In the genomic region with DNA sequence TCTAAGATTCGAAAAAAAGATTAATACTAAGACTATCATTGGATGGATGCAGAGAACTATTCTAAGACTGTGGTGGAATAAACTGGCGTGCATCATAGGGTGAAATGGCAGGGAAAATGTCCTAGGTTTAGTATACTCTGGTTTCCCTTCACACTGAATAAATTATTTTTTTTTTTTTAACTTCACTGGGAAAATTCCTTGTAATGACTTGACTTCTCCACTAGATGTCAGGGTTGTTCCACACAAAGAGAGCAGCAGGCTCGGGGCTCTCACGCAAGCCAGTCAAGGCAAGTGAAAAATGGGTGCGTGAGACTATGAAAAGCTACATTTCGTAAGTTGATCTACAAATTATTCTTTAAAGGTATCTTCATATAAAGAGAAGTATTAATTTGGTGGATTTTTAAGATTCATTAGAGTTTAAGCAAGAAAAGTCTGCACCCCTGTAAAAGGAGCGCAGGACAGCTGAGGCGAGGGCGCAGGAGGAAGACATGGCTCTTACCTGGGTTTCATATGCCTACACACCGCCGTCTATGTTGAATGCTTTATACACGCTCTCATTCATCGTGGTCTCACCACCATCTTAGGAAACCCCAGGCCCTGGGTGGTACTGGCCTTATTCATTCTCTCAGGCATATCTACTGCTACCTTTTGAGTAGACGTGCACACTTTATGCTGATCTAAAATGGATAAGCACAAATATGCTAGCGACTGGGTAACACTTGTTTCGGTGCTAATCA, we compare ENCODE assay signal across 8 mouse cellular contexts. TPM values are rescaled to one million over a fixed set of nuclear protein-coding genes. Genes with fewer than 3 reads are reported as not detected.
DNase-seq lines count a peak whose midpoint lies in the region; ATAC-seq lines count a peak whose summit lies in the region.

No protein-coding gene starts in this region.

- peak; percentile 59 to 62 for DNase-seq in left cerebral cortex, postnatal 14 days (ENCODE audit: low spot score in 2 of 2)
- no peak for DNase-seq in left cerebral cortex, adult 8-10 months (ENCODE audit: low spot score in 2 of 2)
- peak; percentile 81 for DNase-seq in NIH3T3 (ENCODE audit: low read depth)
- DNase-seq in hindbrain, embryonic 11.5 days (ENCODE audit: low spot score): peak; percentile 68
- peak; percentile 54 for DNase-seq in lung, postnatal 10 days
- DNase-seq in skeletal muscle tissue, adult 2 months (ENCODE audit: low read depth, low spot score): peak; percentile 33
- DNase-seq in gastrocnemius, adult 8-10 months (ENCODE audit: low spot score in 2 of 2): no peak

- no peaks in the 10 kb centered on the region for H3K9me3 ChIP-seq in hindbrain, embryonic 11.5 days (ENCODE audit: control insufficient read depth, low read length)

- H3K4me1 ChIP-seq in hindbrain, embryonic 11.5 days (replicated peaks; ENCODE audit: control insufficient read depth, insufficient read depth, low read length): no peaks in the 10 kb centered on the region

- no peak overlapping the region for H3K9ac ChIP-seq in hindbrain, embryonic 11.5 days (ENCODE audit: low read depth, low read length)

- H3K27ac ChIP-seq in hindbrain, embryonic 11.5 days (ENCODE audit: low read depth, low read length): no peak overlapping the region

- no peak overlapping the region for H3K4me3 ChIP-seq in hindbrain, embryonic 11.5 days (ENCODE audit: low read depth, low read length)

- ATAC-seq in common myeloid progenitor, adult 5-6 weeks (replicated peaks; ENCODE audit: low read depth, poor library complexity, severe bottlenecking): peak; percentile 91
- ATAC-seq in hindbrain, embryonic 11.5 days (ENCODE audit: low FRiP score): peak; percentile 67

- 42% methylated on average over 16 of the region's 16 CpGs for WGBS in hindbrain, embryonic 11.5 days

- no peaks in the 10 kb centered on the region for H3K27me3 ChIP-seq in hindbrain, embryonic 11.5 days (ENCODE audit: control insufficient read depth, insufficient read depth, low read length)

- intact Hi-C loops in left cerebral cortex, postnatal 14 days (cut with DNase I): loop anchor here (1.0 kb wide), 1 partner anchor 255 kb away; the partner anchor contains the start of gene Steap1

- H3K4me2 ChIP-seq in hindbrain, embryonic 11.5 days (replicated peaks; ENCODE audit: low read depth, low read length): no peak overlapping the region

- H3K36me3 ChIP-seq in hindbrain, embryonic 11.5 days (ENCODE audit: control insufficient read depth, insufficient read depth, low read length): no peaks in the 10 kb centered on the region

RNA-seq across cellular contexts. Expression of gene 1700015F17Rik, which starts 15.5 kb away (rescaled TPM):
- total RNA-seq in left cerebral cortex, postnatal 14 days (2021): 1 to 10 TPM in 1 of 2 experiments, not detected in 1; 1.2 TPM
- 1 to 10 TPM; 1.1 to 1.5 (median 1.4) TPM for total RNA-seq in left cerebral cortex, adult 8-10 months (2022)
- total RNA-seq in common myeloid progenitor, adult 5-6 weeks (2017): not detected in 2 replicates
- polyA plus RNA-seq in hindbrain, embryonic 11.5 days (2014; fragmentation: Nextera tagmentation; extraction: Ambion mirVana): not detected in 2 replicates
- not detected for total RNA-seq in gastrocnemius, adult 8-10 months (2022)

RNA-seq across cellular contexts. Expression of gene Cldn12, which starts 20.3 kb away (rescaled TPM):
- total RNA-seq in left cerebral cortex, postnatal 14 days (2021): 10 to 100 TPM; 54.0 to 56.7 TPM
- total RNA-seq in left cerebral cortex, adult 8-10 months (2022): 10 to 100 TPM; 43.8 to 45.2 (median 44.1) TPM
- 1.3 and 6.9 TPM in 2 replicates for total RNA-seq in common myeloid progenitor, adult 5-6 weeks (2017)
- 25.7 and 30.9 TPM in 2 replicates for polyA plus RNA-seq in hindbrain, embryonic 11.5 days (2014; fragmentation: Nextera tagmentation; extraction: Ambion mirVana)
- total RNA-seq in gastrocnemius, adult 8-10 months (2022): 10 to 100 TPM; 12.1 to 15.5 (median 14.1) TPM

Comparison
In these comparisons a context has a peak if more than half of its experiments do, and no peak if none do; other contexts are left out.
1. DNase-seq: peak in left cerebral cortex, postnatal 14 days (2 of 2), NIH3T3 (single experiment), hindbrain, embryonic 11.5 days (single experiment), lung, postnatal 10 days (single experiment) and skeletal muscle tissue, adult 2 months (single experiment); none in left cerebral cortex, adult 8-10 months (0 of 2) and gastrocnemius, adult 8-10 months (0 of 2).